Mouse (Mus musculus) forebrain, embryonic 11.5 days (tissue): Measurements from ENCODE around the gene Ccdc144b. TPM values are rescaled to one million over a fixed set of nuclear protein-coding genes. Genes with fewer than 3 reads are reported as not detected.

Experiments
- ATAC-seq: fragments of 200-750 bp; cut with Nextera tagmentation; replicated peaks from 2 replicates; pipeline ENCODE4 v1.8.0; 2017; ENCODE audit warnings: moderate TSS enrichment; ENCODE audit not compliant: low FRiP score
- DNase-seq: peaks from one replicate; pipeline ENCODE4 v3.0.0-alpha.2; 2017; ENCODE audit warnings: low spot score
- H3K27ac ChIP-seq: fragments of 300-500 bp; sonication (generic); 2 replicates; pipeline ENCODE4 v1.5.1; 2014; ENCODE audit warnings: low read depth, low read length
- H3K27me3 ChIP-seq: fragments of 300-500 bp; sonication (generic); 2 replicates; pipeline ENCODE4 v1.6.1; 2014; ENCODE audit warnings: mild to moderate bottlenecking, low read length, mixed read lengths; ENCODE audit not compliant: control insufficient read depth, insufficient read depth
- H3K36me3 ChIP-seq: fragments of 300-500 bp; sonication (generic); 2 replicates; pipeline ENCODE4 v1.6.1; 2014; ENCODE audit warnings: mild to moderate bottlenecking, low read length, moderate library complexity, mixed read lengths; ENCODE audit not compliant: control insufficient read depth, insufficient read depth
- H3K4me1 ChIP-seq: fragments of 300-500 bp; sonication (generic); replicated peaks from 2 replicates; pipeline ENCODE4 v1.6.1; 2014; ENCODE audit warnings: low read length, mixed read lengths; ENCODE audit not compliant: control insufficient read depth, insufficient read depth
- H3K4me2 ChIP-seq: fragments of 300-500 bp; sonication (generic); 2 replicates; pipeline ENCODE4 v1.6.1; 2014; ENCODE audit warnings: low read depth, mild to moderate bottlenecking, low read length, moderate library complexity, mixed read lengths; ENCODE audit not compliant: severe bottlenecking
- H3K4me3 ChIP-seq: fragments of 300-500 bp; sonication (generic); 2 replicates; pipeline ENCODE4 v1.5.1; 2014; ENCODE audit warnings: low read depth, low read length
- H3K9ac ChIP-seq: fragments of 300-500 bp; sonication (generic); 2 replicates; pipeline ENCODE4 v1.6.1; 2014; ENCODE audit warnings: low read length
- H3K9me3 ChIP-seq: fragments of 300-500 bp; sonication (generic); 2 replicates; pipeline ENCODE4 v1.6.1; 2016; ENCODE audit warnings: low read length, mixed read lengths; ENCODE audit not compliant: control insufficient read depth
- WGBS: fragments of 180-500 bp; shearing (Covaris S2); extraction: QIAGEN DNeasy Blood & Tissue Kit; methylation state at CpG from one replicate; pipeline ENCODE4 v1.1.7; 2014; 5-methylcytosine and 5-hydroxymethylcytosine counted together
- polyA plus RNA-seq: library from polyadenylated mRNA; unstranded; fragments of >200 nt; fragmentation: Nextera tagmentation; extraction: Ambion mirVana; gene quantifications from 2 replicates; pipeline ENCODE4 v1.2.1, GENCODE M21; 2014

Ccdc144b gene
- polyA plus RNA-seq, 1 experiment from 2014 or later: not detected

DNA sequence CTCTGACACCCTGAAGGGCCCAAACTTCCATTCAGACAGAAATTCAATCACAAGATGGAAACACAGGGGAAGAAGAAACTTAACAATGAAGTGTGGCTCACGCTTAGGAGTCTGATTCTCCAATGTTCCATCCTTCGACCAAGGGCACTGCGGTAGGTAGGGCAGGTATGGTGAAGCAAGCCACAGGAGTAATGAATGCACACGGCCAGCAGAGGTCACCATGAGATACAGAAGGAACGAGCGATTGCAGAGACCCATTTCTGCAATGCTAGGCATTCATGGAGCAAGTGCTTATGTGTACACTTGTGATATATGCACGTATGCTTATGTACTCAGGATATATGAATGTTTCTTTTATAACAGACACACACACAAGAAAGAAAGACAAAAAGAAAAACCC, 79.8 kb downstream of the Ccdc144b start:
- Histone ChIP-seq H3K4me2 (no peak overlapping the region), H3K9me3 (no peaks in the 10 kb centered on the region), H3K4me3 (no peak overlapping the region), H3K27me3 (no peaks in the 10 kb centered on the region), H3K27ac (no peak overlapping the region), H3K4me1 (no peaks in the 10 kb centered on the region), H3K9ac (no peak overlapping the region), H3K36me3 (peaks cover 2% of the 10 kb centered on the region; the same call in 1 of the 2 replicates)
- DNase-seq (peak; percentile 59), ATAC-seq (no peak)
- 79% methylated on average over 7 of the region's 7 CpGs for WGBS

- Histone ChIP-seq H3K9me3 (no peaks in the 10 kb centered on the region), H3K27me3 (no peaks in the 10 kb centered on the region), H3K4me2 (no peak overlapping the region), H3K4me3 (no peak overlapping the region), H3K36me3 (peaks cover 2% of the 10 kb centered on the region; the same call in 1 of the 2 replicates), H3K27ac (no peak overlapping the region), H3K9ac (no peak overlapping the region), H3K4me1 (no peaks in the 10 kb centered on the region)
- 87% methylated on average over 4 of the region's 4 CpGs for WGBS
- no peak for ATAC-seq
- no peak for DNase-seq
These were observed 80.4 kb downstream of the Ccdc144b start for GRCm38 (mm10) chr3:35972985-35973384.

- no peaks in the 10 kb centered on the region for H3K4me1 ChIP-seq
- no peak overlapping the region for H3K4me2 ChIP-seq
- 96% methylated on average over 12 of the region's 12 CpGs for WGBS
- H3K27ac ChIP-seq: no peak overlapping the region
- no peaks in the 10 kb centered on the region for H3K27me3 ChIP-seq
- H3K36me3 ChIP-seq: peaks cover 2% of the 10 kb centered on the region; the same call in 1 of the 2 replicates
- no peak overlapping the region for H3K9ac ChIP-seq
- ATAC-seq (no peak), DNase-seq (no peak)
- no peak overlapping the region for H3K4me3 ChIP-seq
- H3K9me3 ChIP-seq: no peaks in the 10 kb centered on the region
These were observed 82.2 kb downstream of the Ccdc144b start for GRCm38 (mm10) chr3:35971149-35971548.

DNA sequence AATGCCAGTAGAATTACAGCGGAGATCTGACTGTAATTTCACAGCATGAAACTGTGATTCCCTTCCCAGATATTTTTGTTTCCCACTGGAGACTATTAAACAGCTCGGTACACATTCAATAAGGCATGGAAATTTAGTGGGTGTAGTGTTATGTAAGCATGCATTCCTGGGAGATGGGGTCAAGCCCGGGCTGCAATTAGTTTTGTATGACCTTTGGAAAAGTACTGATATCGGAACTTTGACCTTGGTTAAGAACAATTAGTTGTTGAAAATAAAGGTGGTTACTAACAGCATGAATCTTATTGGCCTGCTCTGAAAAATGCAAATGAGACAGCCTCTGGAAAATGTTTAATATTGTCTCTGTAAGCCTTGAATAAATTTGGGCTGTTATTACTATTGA, 82.9 kb downstream of the Ccdc144b start:
- 89% methylated on average over 4 of the region's 4 CpGs for whole genome bisulfite sequencing
- ATAC-seq: no peak
- no peak overlapping the region for H3K27ac ChIP-seq
- DNase-seq: no peak
- H3K4me2 ChIP-seq: no peak overlapping the region
- no peak overlapping the region for H3K9ac ChIP-seq
- no peaks in the 10 kb centered on the region for H3K27me3 ChIP-seq
- no peak overlapping the region for H3K4me3 ChIP-seq
- H3K9me3 ChIP-seq: no peaks in the 10 kb centered on the region
- H3K36me3 ChIP-seq: peaks cover 2% of the 10 kb centered on the region; the same call in 1 of the 2 replicates
- H3K4me1 ChIP-seq: no peaks in the 10 kb centered on the region

DNA sequence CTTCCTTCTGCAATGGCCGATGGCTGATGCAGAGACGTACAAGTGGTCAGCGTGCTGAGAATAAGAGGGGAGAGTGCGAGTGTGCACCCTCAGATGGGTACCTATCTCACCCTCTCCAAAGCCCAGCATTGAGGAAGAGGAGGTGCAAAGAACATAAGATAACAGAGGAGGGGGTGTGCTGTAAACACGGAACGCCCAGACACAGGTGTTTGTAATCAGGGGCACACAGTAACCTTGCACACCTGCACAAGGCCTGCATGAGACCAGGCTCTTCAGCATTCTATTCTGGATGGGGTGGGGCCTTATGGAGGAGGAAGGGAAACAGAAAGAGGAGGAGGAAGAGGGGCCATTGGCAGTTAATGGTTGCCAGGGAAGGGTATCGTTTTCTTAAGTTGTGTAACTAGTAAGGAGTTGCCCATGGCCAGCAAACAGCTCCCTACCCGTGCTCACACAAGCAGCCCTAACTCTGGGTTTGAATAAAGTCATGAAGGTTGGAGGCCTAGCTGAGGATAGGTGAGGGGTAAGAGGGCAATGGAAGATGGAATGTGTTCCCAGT, 85.9 kb downstream of the Ccdc144b start:
- H3K27ac ChIP-seq: no peak overlapping the region
- H3K27me3 ChIP-seq: no peaks in the 10 kb centered on the region
- H3K4me1 ChIP-seq: no peaks in the 10 kb centered on the region
- H3K36me3 ChIP-seq: peaks cover 2% of the 10 kb centered on the region; the same call in 1 of the 2 replicates
- DNase-seq (no peak), ATAC-seq (no peak)
- H3K4me3 ChIP-seq: no peak overlapping the region
- H3K9me3 ChIP-seq: no peaks in the 10 kb centered on the region
- H3K4me2 ChIP-seq: no peak overlapping the region
- 94% methylated on average over 8 of the region's 8 CpGs for WGBS
- H3K9ac ChIP-seq: no peak overlapping the region

DNA sequence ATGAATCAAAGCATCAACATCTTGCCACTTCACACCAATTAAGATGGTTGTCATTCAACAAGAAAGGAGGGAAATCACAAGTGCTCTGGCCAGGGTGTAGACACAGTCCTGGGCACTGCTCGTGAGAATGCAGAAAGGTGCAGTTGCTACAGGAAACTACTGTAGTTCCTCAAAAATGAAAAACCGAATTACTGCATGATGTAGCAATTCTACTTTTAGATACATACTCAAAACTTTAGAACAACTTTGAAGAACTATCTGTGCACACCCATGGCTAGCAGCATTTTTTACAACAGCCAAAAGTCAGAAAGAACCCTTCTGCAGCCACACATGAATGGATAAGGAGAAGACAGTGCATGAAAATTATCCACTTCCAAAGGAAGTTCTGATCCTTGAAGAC, 86.9 kb downstream of the Ccdc144b start:
- no peaks in the 10 kb centered on the region for H3K36me3 ChIP-seq
- H3K9me3 ChIP-seq: no peaks in the 10 kb centered on the region
- H3K4me3 ChIP-seq: no peak overlapping the region
- H3K4me1 ChIP-seq: no peaks in the 10 kb centered on the region
- no peak for ATAC-seq
- 88% methylated on average over 2 of the region's 2 CpGs for WGBS
- no peaks in the 10 kb centered on the region for H3K27me3 ChIP-seq
- no peak for DNase-seq
- H3K9ac ChIP-seq: no peak overlapping the region
- H3K27ac ChIP-seq: no peak overlapping the region
- H3K4me2 ChIP-seq: no peak overlapping the region

DNA sequence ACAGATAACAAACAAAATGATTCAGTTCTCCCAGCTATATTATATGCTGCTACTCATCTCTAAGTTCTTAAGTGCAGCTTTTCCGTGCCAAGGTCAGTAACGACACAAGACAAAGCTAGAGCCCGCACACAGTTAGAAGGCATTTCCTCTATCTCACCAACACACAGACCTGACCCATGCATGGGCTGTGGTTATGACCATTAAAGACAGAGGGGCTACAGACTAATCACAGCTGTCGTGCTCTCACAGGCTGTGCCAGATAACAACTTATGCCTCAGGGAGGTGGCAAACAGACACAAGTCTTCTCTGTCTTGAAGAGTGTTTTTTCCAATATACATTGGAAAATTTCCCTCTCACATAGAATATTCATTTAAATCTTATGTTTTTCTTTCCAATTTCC, 88.4 kb downstream of the Ccdc144b start:
- Histone ChIP-seq H3K9ac (no peak overlapping the region), H3K4me3 (no peak overlapping the region), H3K9me3 (no peaks in the 10 kb centered on the region), H3K27ac (no peak overlapping the region), H3K4me1 (no peaks in the 10 kb centered on the region), H3K4me2 (no peak overlapping the region), H3K27me3 (no peaks in the 10 kb centered on the region), H3K36me3 (no peaks in the 10 kb centered on the region; the same call in 1 of the 2 replicates)
- ATAC-seq (no peak), DNase-seq (no peak)
- WGBS: 92% methylated on average over 4 of the region's 4 CpGs

GRCm38 (mm10) chr3:35963921-35964320, 89.4 kb downstream of the Ccdc144b start:
- no peak overlapping the region for H3K27ac ChIP-seq
- no peaks in the 10 kb centered on the region for H3K9me3 ChIP-seq
- no peaks in the 10 kb centered on the region; the same call in 1 of the 2 replicates for H3K36me3 ChIP-seq
- ATAC-seq: no peak
- no peaks in the 10 kb centered on the region for H3K27me3 ChIP-seq
- WGBS: 89% methylated on average over 5 of the region's 5 CpGs
- H3K4me1 ChIP-seq: no peaks in the 10 kb centered on the region
- no peak overlapping the region for H3K4me3 ChIP-seq
- no peak overlapping the region for H3K4me2 ChIP-seq
- H3K9ac ChIP-seq: no peak overlapping the region
- DNase-seq: no peak

DNA sequence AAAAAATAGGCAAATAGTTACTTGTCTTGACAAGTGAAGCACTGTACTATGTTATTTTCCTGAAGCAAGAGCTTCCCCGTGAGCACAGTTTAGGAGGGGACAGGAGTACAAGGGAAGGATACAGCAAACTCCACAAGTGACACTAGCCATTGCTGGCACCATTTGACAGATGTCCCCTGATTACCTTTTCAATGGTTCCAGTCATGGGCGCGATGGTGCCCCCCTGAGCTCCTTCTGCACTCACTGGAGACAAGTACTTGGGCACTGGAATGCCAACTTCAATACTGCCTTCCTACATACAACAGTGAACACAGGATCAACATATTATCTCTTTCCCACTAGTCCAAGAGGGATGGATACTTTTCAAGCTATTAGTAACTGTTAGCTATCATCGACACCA, 89.9 kb downstream of the Ccdc144b start:
- Histone ChIP-seq H3K4me3 (no peak overlapping the region), H3K36me3 (no peaks in the 10 kb centered on the region; the same call in 1 of the 2 replicates), H3K27ac (no peak overlapping the region), H3K4me2 (no peak overlapping the region), H3K9me3 (no peaks in the 10 kb centered on the region), H3K4me1 (no peaks in the 10 kb centered on the region), H3K9ac (no peak overlapping the region), H3K27me3 (no peaks in the 10 kb centered on the region)
- WGBS: 85% methylated on average over 4 of the region's 4 CpGs
- DNase-seq: no peak
- no peak for ATAC-seq
